Mouse (Mus musculus) lung, postnatal 0 days (tissue): Measurements from ENCODE around the gene B4galt2. TPM values are rescaled to one million over a fixed set of nuclear protein-coding genes. Genes with fewer than 3 reads are reported as not detected.

ENCODE experiments used
- ATAC-seq: fragments of 200-750 bp; cut with Nextera tagmentation; 2 replicates; pipeline ENCODE4 v1.8.0; 2017; ENCODE audit warnings: moderate library complexity
- DNase-seq: peaks from one replicate; pipeline ENCODE4 v3.0.0-alpha.2; 2016; ENCODE audit warnings: low spot score
- H3K27ac ChIP-seq: fragments of 300-500 bp; sonication (generic); 2 replicates; pipeline ENCODE4 v1.5.1; 2014; ENCODE audit warnings: antibody characterized with exemption, mild to moderate bottlenecking, low read length, mixed read lengths
- H3K27me3 ChIP-seq: fragments of 300-500 bp; sonication (generic); replicated peaks from 2 replicates; pipeline ENCODE4 v1.6.1; 2014; ENCODE audit warnings: low read length, mixed read lengths; ENCODE audit not compliant: insufficient read depth
- H3K36me3 ChIP-seq: fragments of 300-500 bp; sonication (generic); 2 replicates; pipeline ENCODE4 v1.6.1; 2014; ENCODE audit warnings: low read length, mixed read lengths; ENCODE audit not compliant: insufficient read depth
- H3K4me1 ChIP-seq: fragments of 300-500 bp; sonication (generic); 2 replicates; pipeline ENCODE4 v1.6.1; 2014; ENCODE audit warnings: antibody characterized with exemption, low read depth, low read length, mixed read lengths; ENCODE audit not compliant: insufficient read depth
- H3K4me2 ChIP-seq: fragments of 300-500 bp; sonication (generic); replicated peaks from 2 replicates; pipeline ENCODE4 v1.6.1; 2014; ENCODE audit warnings: low read depth, mild to moderate bottlenecking, low read length, moderate library complexity, mixed read lengths
- H3K4me3 ChIP-seq: fragments of 300-500 bp; sonication (generic); 2 replicates; pipeline ENCODE4 v1.5.1; 2014; ENCODE audit warnings: low read depth, low read length
- H3K9ac ChIP-seq: fragments of 300-500 bp; sonication (generic); replicated peaks from 2 replicates; pipeline ENCODE4 v1.6.1; 2014; ENCODE audit warnings: low read depth, mild to moderate bottlenecking
- H3K9me3 ChIP-seq: fragments of 300-500 bp; sonication (generic); 2 replicates; pipeline ENCODE4 v1.6.1; 2016; ENCODE audit warnings: low read length, mixed read lengths
- CTCF ChIP-seq: IDR thresholded peaks from 2 replicates; pipeline ENCODE4 v1.5.1; 2016; ENCODE audit warnings: antibody characterized with exemption, mild to moderate bottlenecking
- EP300 ChIP-seq: IDR thresholded peaks from 2 replicates; pipeline ENCODE4 v1.6.1; 2016; ENCODE audit warnings: antibody characterized with exemption, mild to moderate bottlenecking, control low read depth
- WGBS: fragments of 180-500 bp; shearing (Covaris S2); extraction: QIAGEN DNeasy Blood & Tissue Kit; methylation state at CpG from one replicate; pipeline ENCODE4 v1.1.7; 2014; 5-methylcytosine and 5-hydroxymethylcytosine counted together
- polyA plus RNA-seq: library from polyadenylated mRNA; unstranded; fragments of >200 nt; fragmentation: Nextera tagmentation; extraction: Ambion mirVana; gene quantifications from 2 replicates; pipeline ENCODE4 v1.2.1, GENCODE M21; 2015

The B4galt2 gene
- polyA plus RNA-seq, 1 experiment from 2014 or later, result 7.2 TPM

DNA sequence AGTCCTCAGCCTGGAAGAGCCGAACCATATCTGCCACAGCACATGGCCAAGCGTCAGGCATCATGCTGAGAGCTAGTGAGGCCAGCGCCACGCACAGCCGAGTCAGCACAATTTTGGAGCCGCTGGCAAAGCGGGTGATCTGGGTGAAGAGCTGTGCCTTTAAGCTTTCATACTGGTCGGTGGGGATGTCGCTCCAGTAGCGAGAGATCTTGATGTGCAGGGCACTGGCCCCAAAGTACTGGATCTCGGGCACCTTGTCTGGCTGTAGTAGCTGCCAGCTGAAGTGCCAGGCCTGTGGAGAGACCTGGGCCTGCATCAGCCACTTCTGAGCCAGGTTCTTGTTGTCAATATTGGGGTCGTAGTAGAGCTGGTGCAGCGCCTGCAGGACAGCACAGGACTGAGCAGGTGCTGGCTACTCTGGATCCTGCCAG lies 28.9 kb upstream of the B4galt2 start:
- ATAC-seq, result no peak
- Histone ChIP-seq H3K4me2 (no peak overlapping the region), H3K4me3 (no peak overlapping the region), H3K27me3 (no peaks in the 10 kb centered on the region), H3K9ac (no peak overlapping the region), H3K4me1 (peaks cover 27% of the 10 kb centered on the region; the same call in 1 of the 2 replicates), H3K27ac (no peak overlapping the region), H3K36me3 (no peaks in the 10 kb centered on the region), H3K9me3 (no peaks in the 10 kb centered on the region)
- DNase-seq, result no peak
- TF ChIP-seq EP300, result no peak
- no peak for TF ChIP-seq CTCF
- WGBS, result 92% methylated on average over 13 of the region's 13 CpGs

DNA sequence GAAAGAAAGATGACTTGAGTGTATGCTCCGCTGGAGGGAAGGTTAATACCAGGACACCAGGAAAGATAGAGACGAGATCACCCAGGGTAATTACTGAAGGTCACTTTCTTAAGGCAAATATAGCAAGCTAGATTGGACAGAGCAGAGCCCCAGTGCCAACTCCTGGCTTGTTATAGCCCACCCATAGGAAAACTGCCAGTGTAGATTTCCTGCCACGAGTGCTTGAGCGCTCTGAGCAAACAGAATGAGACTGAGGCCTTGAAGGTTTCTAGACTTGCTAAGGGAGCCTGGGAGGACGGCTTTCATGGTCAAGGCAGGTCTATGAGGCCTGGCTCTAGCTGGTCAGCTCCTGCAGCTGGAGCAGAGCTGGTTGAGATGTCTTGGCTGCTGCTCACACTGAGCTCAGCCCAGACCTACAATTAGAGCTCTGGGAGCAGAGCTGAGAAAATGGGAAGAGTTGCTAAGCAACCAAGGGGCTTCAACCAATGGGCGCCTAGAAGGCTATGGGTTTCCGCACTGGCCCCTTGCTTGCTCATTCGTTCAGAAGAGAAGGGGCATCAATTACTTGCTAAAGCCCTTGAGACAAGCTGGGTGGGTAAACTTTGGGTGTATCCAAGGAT lies 25.7 kb upstream of the B4galt2 start:
- WGBS, result 71% methylated on average over 8 of the region's 8 CpGs
- DNase-seq (no peak), ATAC-seq (no peak)

DNA sequence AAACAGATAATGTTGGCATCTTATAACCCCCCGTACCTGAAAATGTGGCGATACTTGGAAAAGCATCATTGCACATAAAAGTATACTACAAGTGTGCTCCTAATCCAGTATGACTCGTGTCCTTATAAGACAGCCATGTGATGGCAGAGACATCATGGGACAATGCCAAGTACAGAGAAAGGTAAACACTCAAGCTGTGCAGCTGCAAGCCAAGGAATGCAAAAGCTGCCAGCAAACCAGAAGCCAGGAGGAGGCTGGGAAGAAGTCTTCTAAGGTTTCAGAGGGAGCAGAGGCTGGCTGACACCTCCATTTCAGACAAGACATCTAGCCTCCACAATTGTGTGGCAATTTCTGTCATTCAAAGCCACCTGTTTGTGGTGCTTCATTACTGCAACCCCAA lies 22.9 kb upstream of the B4galt2 start:
- no peak overlapping the region for H3K4me3 ChIP-seq
- H3K36me3 ChIP-seq, result peaks cover 18% of the 10 kb centered on the region
- H3K9ac ChIP-seq, result no peak overlapping the region
- ATAC-seq, result peak; percentile 92
- TF ChIP-seq CTCF, result no peak
- peak; percentile 91 for TF ChIP-seq EP300
- H3K4me2 ChIP-seq, result no peak overlapping the region
- H3K4me1 ChIP-seq, result peaks cover 9% of the 10 kb centered on the region; the same call in 1 of the 2 replicates
- no peaks in the 10 kb centered on the region for H3K27me3 ChIP-seq
- no peak overlapping the region for H3K27ac ChIP-seq
- no peaks in the 10 kb centered on the region for H3K9me3 ChIP-seq
- 46% methylated on average over 3 of the region's 3 CpGs for WGBS
- peak; percentile 88 for DNase-seq

More for the DNA sequence above, 25.7 kb upstream of the B4galt2 start:
- Histone ChIP-seq H3K36me3 (no peaks in the 10 kb centered on the region; the same call in 1 of the 2 replicates), H3K4me3 (no peak overlapping the region), H3K4me1 (peaks cover 21% of the 10 kb centered on the region; the same call in 1 of the 2 replicates), H3K27ac (no peak overlapping the region), H3K9ac (no peak overlapping the region), H3K27me3 (no peaks in the 10 kb centered on the region), H3K4me2 (no peak overlapping the region), H3K9me3 (no peaks in the 10 kb centered on the region)
- TF ChIP-seq EP300 (no peak), CTCF (no peak)

DNA sequence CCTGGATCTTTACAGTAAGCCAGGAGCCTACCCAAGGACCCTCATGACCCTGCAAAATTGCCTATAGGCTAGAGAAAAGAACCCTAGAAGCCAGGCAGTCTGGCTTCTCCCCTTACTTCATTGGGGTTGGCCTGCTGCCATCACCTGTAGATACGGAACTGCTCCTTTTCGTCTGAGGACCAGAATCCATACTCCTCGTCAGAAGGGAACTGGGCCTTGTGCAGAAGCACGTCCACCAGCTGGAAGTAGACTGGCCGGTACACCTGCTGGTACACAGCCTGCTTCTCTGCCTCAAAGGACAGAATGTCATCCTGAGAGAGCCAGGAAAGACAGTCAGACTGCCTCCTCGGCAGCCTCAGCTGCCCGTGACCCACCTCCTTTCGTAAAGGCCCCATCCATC lies 21.5 kb upstream of the B4galt2 start:
- no peak for DNase-seq
- Histone ChIP-seq H3K36me3 (peaks cover 24% of the 10 kb centered on the region), H3K9me3 (no peaks in the 10 kb centered on the region), H3K27me3 (no peaks in the 10 kb centered on the region), H3K27ac (no peak overlapping the region), H3K4me2 (no peak overlapping the region), H3K4me3 (no peak overlapping the region), H3K9ac (no peak overlapping the region), H3K4me1 (peaks cover 9% of the 10 kb centered on the region; the same call in 1 of the 2 replicates)
- ATAC-seq, result no peak
- TF ChIP-seq EP300 (no peak), CTCF (no peak)
- 87% methylated on average over 8 of the region's 8 CpGs for WGBS

DNA sequence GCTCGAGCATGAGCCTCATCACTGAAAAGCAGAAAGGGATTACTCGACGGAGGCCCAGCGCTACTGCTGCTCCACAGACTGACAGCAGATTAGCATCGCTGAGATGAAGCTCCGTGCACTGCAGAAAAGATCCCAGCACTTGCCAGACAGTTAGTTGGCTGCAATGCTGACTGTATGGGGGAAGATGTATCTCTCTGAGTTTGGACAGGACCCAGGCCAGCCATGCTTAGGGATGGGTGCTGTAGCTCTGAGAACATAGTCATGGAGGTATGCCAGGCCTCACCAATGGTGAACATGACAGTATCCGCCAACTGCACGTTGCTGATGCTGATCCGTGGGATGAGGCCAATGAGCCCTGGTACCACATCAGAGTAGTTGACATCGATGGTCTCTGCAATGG lies 20.8 kb upstream of the B4galt2 start:
- DNase-seq (no peak), ATAC-seq (no peak)
- peaks cover 31% of the 10 kb centered on the region for H3K36me3 ChIP-seq
- H3K27ac ChIP-seq, result no peak overlapping the region
- no peak overlapping the region for H3K4me2 ChIP-seq
- H3K4me3 ChIP-seq, result no peak overlapping the region
- no peaks in the 10 kb centered on the region for H3K9me3 ChIP-seq
- peaks cover 7% of the 10 kb centered on the region; the same call in 1 of the 2 replicates for H3K4me1 ChIP-seq
- no peaks in the 10 kb centered on the region for H3K27me3 ChIP-seq
- no peak overlapping the region for H3K9ac ChIP-seq
- WGBS, result 88% methylated on average over 10 of the region's 10 CpGs
- TF ChIP-seq CTCF, result no peak
- TF ChIP-seq EP300, result no peak

DNA sequence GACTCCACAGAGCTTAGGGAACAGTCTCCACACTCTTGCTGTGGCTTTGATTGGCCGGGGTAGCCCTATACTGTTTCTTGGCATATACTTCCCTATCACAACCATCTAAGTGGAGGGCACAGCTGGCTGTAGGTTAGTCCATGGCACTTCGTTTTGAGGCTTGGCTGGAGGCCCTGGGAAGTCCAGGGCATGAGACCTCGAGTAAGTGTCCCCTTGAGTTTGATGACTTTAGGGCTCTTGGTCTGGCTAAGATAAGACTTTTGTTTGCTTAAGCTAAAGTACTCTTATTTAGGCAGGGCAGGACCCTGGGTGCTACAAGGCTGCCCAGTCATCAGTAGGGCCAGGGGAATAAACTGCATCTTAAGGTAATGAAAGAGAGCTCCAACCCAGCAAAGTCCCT lies 14.8 kb upstream of the B4galt2 start:
- no peaks in the 10 kb centered on the region for H3K27me3 ChIP-seq
- no peak overlapping the region for H3K9ac ChIP-seq
- no peaks in the 10 kb centered on the region for H3K4me1 ChIP-seq
- H3K36me3 ChIP-seq, result peaks cover 28% of the 10 kb centered on the region
- H3K9me3 ChIP-seq, result no peaks in the 10 kb centered on the region
- DNase-seq (peak; percentile 81), ATAC-seq (peak; percentile 90)
- no peak for TF ChIP-seq CTCF
- peak; percentile 86 for TF ChIP-seq EP300
- 49% methylated on average over 3 of the region's 3 CpGs for WGBS
- H3K27ac ChIP-seq, result no peak overlapping the region
- H3K4me2 ChIP-seq, result no peak overlapping the region
- no peak overlapping the region for H3K4me3 ChIP-seq
